Mouse (Mus musculus) liver, embryonic 14.5 days (tissue): ENCODE measurements around the gene Ugt1a2. TPM values are rescaled to one million over a fixed set of nuclear protein-coding genes. Genes with fewer than 3 reads are reported as not detected.
"Not testable (repeated sequence)": the region's sequence is repeated elsewhere in the genome, so short reads cannot be mapped to it uniquely, and the experiment has no call there.

Source experiments
- ATAC-seq: fragments of 200-750 bp; cut with Nextera tagmentation; 2 replicates; pipeline ENCODE4 v1.8.0; 2017; ENCODE audit warnings: moderate number of reproducible peaks, mild to moderate bottlenecking, moderate library complexity; ENCODE audit not compliant: insufficient read depth
- DNase-seq, 3 experiments: peaks; one replicate each; pipeline ENCODE4 v3.0.0-alpha.2; 2012 to 2013; ENCODE audit warnings: low read depth in 3 of 3, low spot score in 3 of 3
- H3K27ac ChIP-seq: fragments of 300-500 bp; sonication (generic); 2 replicates; pipeline ENCODE4 v1.5.1; 2014; ENCODE audit warnings: moderate library complexity, mild to moderate bottlenecking, control low read depth, inconsistent platforms
- H3K27me3 ChIP-seq: fragments of 300-500 bp; sonication (generic); 2 replicates; pipeline ENCODE4 v1.6.1; 2014; ENCODE audit warnings: mild to moderate bottlenecking, low read length, moderate library complexity; ENCODE audit not compliant: control insufficient read depth, insufficient read depth
- H3K36me3 ChIP-seq: fragments of 300-500 bp; sonication (generic); replicated peaks from 2 replicates; pipeline ENCODE4 v1.6.1; 2014; ENCODE audit warnings: low read depth; ENCODE audit not compliant: control insufficient read depth, insufficient read depth
- H3K4me1 ChIP-seq, 2 experiments: fragments of 200-500 bp in 1 of 2; fragments of 300-500 bp in 1 of 2; sonication (generic) in 1 of 2; replicated peaks; 2 replicates each; pipeline ENCODE4 v1.6.1; 2012 to 2014; ENCODE audit warnings: antibody characterized with exemption in 1 of 2, inconsistent platforms in 1 of 2, low read length in 1 of 2; ENCODE audit not compliant: control insufficient read depth in 2 of 2, insufficient read depth in 2 of 2
- H3K4me2 ChIP-seq: fragments of 300-500 bp; sonication (generic); 2 replicates; pipeline ENCODE4 v1.6.1; 2014; ENCODE audit warnings: low read depth, mild to moderate bottlenecking, control low read depth, moderate library complexity
- H3K4me3 ChIP-seq, 2 experiments: fragments of 200-500 bp in 1 of 2; fragments of 300-500 bp in 1 of 2; sonication (generic) in 1 of 2; 2 replicates each; pipeline ENCODE4 v1.5.1; 2012 to 2014; ENCODE audit warnings: low read depth in 2 of 2, low read length in 2 of 2, mild to moderate bottlenecking in 2 of 2, control low read depth in 1 of 2, inconsistent platforms in 1 of 2, moderate library complexity in 1 of 2; ENCODE audit not compliant: insufficient read depth in 1 of 2
- H3K9ac ChIP-seq: fragments of 300-500 bp; sonication (generic); replicated peaks from 2 replicates; pipeline ENCODE4 v1.6.1; 2014; ENCODE audit warnings: mild to moderate bottlenecking, control low read depth, moderate library complexity
- H3K9me3 ChIP-seq: fragments of 300-500 bp; sonication (generic); 2 replicates; pipeline ENCODE4 v1.6.1; 2016; ENCODE audit warnings: low read length, mixed read lengths; ENCODE audit not compliant: control insufficient read depth
- CTCF ChIP-seq: IDR thresholded peaks from 2 replicates; pipeline ENCODE4 v1.5.1; 2016; ENCODE audit warnings: antibody characterized with exemption, low read depth, control low read depth
- EP300 ChIP-seq: IDR thresholded peaks from 2 replicates; pipeline ENCODE4 v1.6.1; 2016; ENCODE audit warnings: antibody characterized with exemption, low read depth
- WGBS: fragments of 180-500 bp; shearing (Covaris S2); extraction: QIAGEN DNeasy Blood & Tissue Kit; methylation state at CpG from one replicate; pipeline ENCODE4 v1.1.7; 2014; ENCODE audit not compliant: insufficient replicate concordance; 5-methylcytosine and 5-hydroxymethylcytosine counted together
- polyA plus RNA-seq, 2 experiments: library from polyadenylated mRNA; depleted of rRNA in 1 of 2; stranded (reverse) in 1 of 2; unstranded in 1 of 2; fragments of >200 nt; fragmentation: Nextera tagmentation in 1 of 2; extraction: Ambion mirVana in 1 of 2; gene quantifications; 2 replicates each; pipeline versions ENCODE4 v1.2.1 to v1.2.3; 2012 to 2014

Gene Ugt1a2
- polyA plus RNA-seq, 2 experiments: 0.02 TPM; not detected in 1

- TF ChIP-seq EP300 (no peak), CTCF (no peak)
- DNase-seq: no peak
- H3K27me3 ChIP-seq: no peaks in the 10 kb centered on the region
Measured at GRCm38 (mm10) chr1:88220336-88220735, 19.9 kb downstream of the Ugt1a2 start.

DNA sequence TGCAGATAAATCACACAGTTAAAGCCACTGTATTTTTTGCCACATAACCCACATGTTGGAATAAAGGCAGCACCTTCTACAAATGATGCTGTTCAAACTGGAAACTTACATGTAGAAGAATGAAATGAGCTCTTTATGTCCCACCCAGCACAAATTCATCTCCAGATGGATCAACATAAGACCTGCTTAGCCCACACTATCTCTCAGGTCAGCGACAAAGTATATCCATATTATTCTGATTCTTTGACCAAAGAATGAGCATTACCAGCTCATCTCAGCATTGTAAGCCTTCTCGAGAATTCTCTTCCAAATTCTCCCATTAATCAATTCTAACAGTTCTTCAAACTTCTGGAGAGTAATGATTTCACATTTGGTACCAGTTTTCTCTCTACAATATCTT lies 21.8 kb downstream of the Ugt1a2 start:
- no peak overlapping the region for H3K27ac ChIP-seq
- peaks cover 2% of the 10 kb centered on the region for H3K9me3 ChIP-seq
- no peak overlapping the region for H3K4me2 ChIP-seq
- DNase-seq (no peak), ATAC-seq (no peak)
- no peak overlapping the region for H3K9ac ChIP-seq
- H3K4me3 ChIP-seq: no peak overlapping the region
- no peaks in the 10 kb centered on the region for H3K36me3 ChIP-seq
- no peaks in the 10 kb centered on the region for H3K27me3 ChIP-seq
- TF ChIP-seq CTCF: no peak
- no peak for TF ChIP-seq EP300
- H3K4me1 ChIP-seq: no peaks in the 10 kb centered on the region
- 29% methylated on average over 2 of the region's 2 CpGs for WGBS

More at GRCm38 (mm10) chr1:88220336-88220735, 19.9 kb downstream of the Ugt1a2 start:
- no peaks in the 10 kb centered on the region for H3K36me3 ChIP-seq
- no peak overlapping the region for H3K9ac ChIP-seq
- no peaks in the 10 kb centered on the region for H3K4me1 ChIP-seq
- ATAC-seq: no peak
- H3K9me3 ChIP-seq: peaks cover 4% of the 10 kb centered on the region
- no peak overlapping the region for H3K27ac ChIP-seq
- H3K4me2 ChIP-seq: no peak overlapping the region
- H3K4me3 ChIP-seq: no peak overlapping the region

DNA sequence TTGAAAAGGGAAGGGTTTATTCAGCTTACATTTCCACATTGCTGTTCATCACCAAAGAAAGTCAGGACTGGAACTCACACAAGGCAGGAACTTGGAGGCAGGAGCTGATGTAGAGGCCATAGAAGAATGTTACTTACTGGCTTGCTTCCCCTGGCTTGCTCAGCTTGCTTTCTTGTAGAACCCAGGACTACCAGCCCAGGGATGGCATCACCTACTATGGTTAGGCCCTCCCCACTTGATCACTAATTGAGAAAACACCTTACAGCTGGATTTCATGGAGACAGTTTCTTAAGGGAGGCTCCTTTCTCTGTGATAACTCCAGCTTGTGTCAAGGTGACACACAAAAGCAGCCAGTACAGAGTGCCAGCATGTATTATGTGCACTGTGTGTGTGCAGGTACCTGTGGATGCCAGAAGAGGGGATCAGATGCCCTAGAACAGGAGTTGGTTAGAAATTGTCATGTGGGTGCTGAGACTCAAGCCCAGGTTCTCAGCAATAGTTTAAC lies 22.7 kb downstream of the Ugt1a2 start:
- H3K4me3 ChIP-seq, ATAC-seq, H3K4me2 ChIP-seq, DNase-seq, H3K27me3 ChIP-seq, H3K4me1 ChIP-seq, H3K27ac ChIP-seq, H3K9me3 ChIP-seq, H3K9ac ChIP-seq, H3K36me3 ChIP-seq: not testable (repeated sequence)

DNA sequence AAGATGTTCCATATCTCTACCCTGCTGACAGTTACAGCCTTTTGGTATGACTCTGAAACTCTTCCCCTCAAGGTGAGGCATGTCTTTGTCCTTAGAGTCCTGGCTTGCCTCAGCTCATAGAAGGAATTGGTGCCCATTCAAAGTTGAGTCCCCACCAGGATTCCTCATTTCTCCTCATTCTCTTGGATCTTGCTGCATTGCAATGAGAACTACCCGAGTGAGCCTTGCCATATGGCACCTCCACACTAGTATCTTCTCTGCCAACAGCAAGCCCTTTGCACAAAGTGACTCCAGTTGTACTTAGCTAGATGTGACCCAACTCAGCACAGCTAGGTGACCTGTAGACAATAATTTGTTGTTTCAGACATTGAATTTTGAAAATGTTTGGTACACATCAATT lies 23.2 kb downstream of the Ugt1a2 start:
- peaks cover 2% of the 10 kb centered on the region for H3K9me3 ChIP-seq
- whole genome bisulfite sequencing: 21% methylated on average over 1 of the region's 1 CpGs
- TF ChIP-seq EP300: no peak
- TF ChIP-seq CTCF: no peak
- H3K36me3 ChIP-seq: no peaks in the 10 kb centered on the region
- no peak overlapping the region for H3K27ac ChIP-seq
- H3K4me1 ChIP-seq: no peaks in the 10 kb centered on the region
- H3K4me3 ChIP-seq: no peak overlapping the region
- H3K9ac ChIP-seq: no peak overlapping the region
- H3K4me2 ChIP-seq: no peak overlapping the region
- H3K27me3 ChIP-seq: no peaks in the 10 kb centered on the region
- DNase-seq (no peak), ATAC-seq (no peak)

- Histone ChIP-seq H3K9me3 (peaks cover 2% of the 10 kb centered on the region), H3K9ac (no peak overlapping the region), H3K36me3 (no peaks in the 10 kb centered on the region), H3K4me3 (no peak overlapping the region), H3K4me2 (no peak overlapping the region), H3K4me1 (no peaks in the 10 kb centered on the region), H3K27me3 (no peaks in the 10 kb centered on the region), H3K27ac (no peak overlapping the region)
- ATAC-seq (no peak), DNase-seq (no peak)
- no peak for TF ChIP-seq CTCF
- WGBS: 43% methylated on average over 2 of the region's 2 CpGs
Measured at GRCm38 (mm10) chr1:88224029-88224776, 23.8 kb downstream of the Ugt1a2 start.

DNA sequence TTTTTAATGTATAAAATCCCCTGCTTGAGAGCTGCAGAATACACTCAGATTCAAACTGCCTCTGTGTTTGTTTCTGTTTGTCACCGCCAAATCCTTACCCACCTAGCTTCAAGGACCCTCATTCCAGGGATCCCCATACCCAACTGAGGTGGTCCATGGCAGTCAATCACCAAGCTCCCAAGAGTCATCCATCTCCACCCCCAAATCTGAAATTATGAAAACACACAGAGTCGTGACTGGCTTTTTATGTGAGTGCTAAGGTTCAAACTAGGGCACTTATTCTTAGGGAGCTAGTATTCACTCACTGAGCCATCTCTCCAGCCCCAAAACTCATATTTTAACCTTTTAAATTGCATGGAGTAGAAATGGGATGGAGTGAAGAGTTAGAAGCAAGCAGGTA lies 24.9 kb downstream of the Ugt1a2 start:
- not testable (repeated sequence) for H3K4me2 ChIP-seq, H3K9me3 ChIP-seq, H3K27me3 ChIP-seq, H3K27ac ChIP-seq, H3K4me1 ChIP-seq, DNase-seq, H3K9ac ChIP-seq, ATAC-seq, H3K36me3 ChIP-seq, H3K4me3 ChIP-seq
- WGBS: 27% methylated on average over 2 of the region's 2 CpGs
